ENCODE assay signal across 26 mouse cellular contexts in the genomic region with DNA sequence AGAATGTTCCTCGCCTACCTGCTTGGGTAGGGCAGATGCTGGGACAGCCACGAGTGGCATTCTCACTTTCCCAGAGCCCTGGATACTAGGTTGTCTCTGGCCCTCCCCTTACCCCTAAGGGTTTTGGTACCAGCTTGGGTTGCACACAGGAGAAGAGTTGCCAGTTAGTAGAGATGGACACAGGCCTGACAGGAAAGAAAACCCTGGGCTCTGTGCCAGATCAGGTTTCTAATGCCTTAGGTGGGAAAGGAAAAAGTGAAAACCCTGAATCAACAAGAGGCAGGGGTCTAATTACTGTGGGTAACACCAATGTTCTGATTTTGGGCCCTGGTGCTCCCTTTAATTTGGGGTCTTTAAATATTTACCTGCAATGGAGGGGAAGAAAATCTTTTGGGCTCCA.
DNase-seq lines count a peak whose midpoint lies in the region; ATAC-seq and TF ChIP-seq lines count a peak whose summit lies in the region.
"Had no signal": no experiment of that assay in that cellular context is flagged by ENCODE, and none has a peak within 500 bp of the region (broad histone marks: within the 10 kb centered on the region; RNA-seq: fewer than 3 reads in every experiment).

No protein-coding gene starts in this region.

- peak; percentile 49 for ATAC-seq in forebrain, embryonic 11.5 days (replicated peaks; ENCODE audit: low FRiP score)
- ATAC-seq in forebrain, postnatal 0 days: no peak
- no peak for ATAC-seq in hindbrain, embryonic 15.5 days (ENCODE audit: low FRiP score, low read depth)
- no peak for ATAC-seq in hindbrain, embryonic 16.5 days
- ATAC-seq in neural tube, embryonic 15.5 days (ENCODE audit: low FRiP score): no peak
- ATAC-seq: CD4-positive, CD25-positive, alpha-beta regulatory T cell, adult 4 months; inflammation-experienced regulatory T-cells, adult 6 months had no signal

- H3K36me3 ChIP-seq in forebrain, embryonic 11.5 days (ENCODE audit: control insufficient read depth, insufficient read depth, low read length): no peaks in the 10 kb centered on the region
- H3K36me3 ChIP-seq in forebrain, postnatal 0 days (ENCODE audit: insufficient read depth): no peaks in the 10 kb centered on the region
- no peaks in the 10 kb centered on the region for H3K36me3 ChIP-seq in hindbrain, embryonic 15.5 days
- no peaks in the 10 kb centered on the region for H3K36me3 ChIP-seq in hindbrain, embryonic 16.5 days (ENCODE audit: control insufficient read depth, insufficient read depth, low read length)
- H3K36me3 ChIP-seq in neural tube, embryonic 15.5 days: no peaks in the 10 kb centered on the region
- H3K36me3 ChIP-seq: embryonic facial prominence, embryonic 12.5 days; heart, embryonic 13.5 days; limb, embryonic 13.5 days; lung, embryonic 15.5 days had no signal

- DNase-seq in forebrain, embryonic 11.5 days (ENCODE audit: low spot score): no peak
- no peak for DNase-seq in forebrain, postnatal 0 days
- DNase-seq in neural tube, embryonic 10.5 days (ENCODE audit: extremely low spot score, low spot score): no peak
- DNase-seq in layer of hippocampus, postnatal 10 days (ENCODE audit: low spot score in 2 of 2): no peak
- DNase-seq: adrenal gland, postnatal 14 days; cerebellum, adult 11-12 months; cerebellum, adult 9-11 months; gastrocnemius, postnatal 10 days; heart, postnatal 10 days; kidney, adult 11 months; kidney, postnatal 14 days; layer of hippocampus, adult 9-11 months; lung, postnatal 36 days; spleen, adult 18-20 months; thymus, postnatal 14 days had no signal

- H3K4me3 ChIP-seq in forebrain, embryonic 11.5 days (ENCODE audit: low read depth, low read length): no peak overlapping the region
- H3K4me3 ChIP-seq in forebrain, postnatal 0 days (ENCODE audit: low read depth, low read length): no peak overlapping the region
- no peak overlapping the region for H3K4me3 ChIP-seq in hindbrain, embryonic 15.5 days
- H3K4me3 ChIP-seq in hindbrain, embryonic 16.5 days (ENCODE audit: low read length): no peak overlapping the region
- H3K4me3 ChIP-seq in neural tube, embryonic 15.5 days (replicated peaks): no peak overlapping the region
- H3K4me3 ChIP-seq: embryonic facial prominence, embryonic 12.5 days; heart, embryonic 13.5 days; left cerebral cortex, adult 2 months; limb, embryonic 13.5 days; lung, embryonic 15.5 days had no signal

- no peaks in the 10 kb centered on the region for H3K4me1 ChIP-seq in forebrain, embryonic 11.5 days (replicated peaks; ENCODE audit: control insufficient read depth, insufficient read depth, low read length)
- peaks cover 3% of the 10 kb centered on the region; the same call in 1 of the 2 replicates for H3K4me1 ChIP-seq in forebrain, postnatal 0 days (ENCODE audit: insufficient read depth)
- H3K4me1 ChIP-seq in hindbrain, embryonic 15.5 days (replicated peaks): peaks cover 46% of the 10 kb centered on the region
- peaks cover 24% of the 10 kb centered on the region for H3K4me1 ChIP-seq in hindbrain, embryonic 16.5 days (ENCODE audit: control insufficient read depth, insufficient read depth, low read depth, low read length)
- peaks cover 39% of the 10 kb centered on the region for H3K4me1 ChIP-seq in neural tube, embryonic 15.5 days
- H3K4me1 ChIP-seq: embryonic facial prominence, embryonic 12.5 days; limb, embryonic 13.5 days; lung, embryonic 15.5 days had no signal

- 56% methylated on average over 2 of the region's 2 CpGs for WGBS in forebrain, embryonic 11.5 days
- WGBS in forebrain, postnatal 0 days: 26% methylated on average over 2 of the region's 2 CpGs
- WGBS in hindbrain, embryonic 15.5 days: 70% methylated on average over 2 of the region's 2 CpGs
- 41% methylated on average over 2 of the region's 2 CpGs for WGBS in hindbrain, embryonic 16.5 days
- WGBS in neural tube, embryonic 15.5 days: 51% methylated on average over 2 of the region's 2 CpGs

- TF ChIP-seq CTCF in forebrain, postnatal 0 days (IDR thresholded peaks at IDR 0.05; ENCODE audit: low read depth): no peak

- no peak overlapping the region for H3K9ac ChIP-seq in forebrain, embryonic 11.5 days (ENCODE audit: low read length)
- H3K9ac ChIP-seq in forebrain, postnatal 0 days: no peak overlapping the region
- no peak overlapping the region for H3K9ac ChIP-seq in hindbrain, embryonic 15.5 days
- H3K9ac ChIP-seq in hindbrain, embryonic 16.5 days (ENCODE audit: low read depth, low read length): no peak overlapping the region
- no peak overlapping the region for H3K9ac ChIP-seq in neural tube, embryonic 15.5 days (replicated peaks)
- H3K9ac ChIP-seq: embryonic facial prominence, embryonic 12.5 days; heart, embryonic 13.5 days; limb, embryonic 13.5 days; lung, embryonic 15.5 days had no signal

- H3K27ac ChIP-seq in forebrain, embryonic 11.5 days (ENCODE audit: low read depth, low read length): no peak overlapping the region
- H3K27ac ChIP-seq in forebrain, postnatal 0 days (ENCODE audit: low read depth, low read length): no peak overlapping the region
- H3K27ac ChIP-seq in hindbrain, embryonic 15.5 days (replicated peaks): peak overlapping the region; percentile 66; the same call in 1 of the 2 replicates
- no peak overlapping the region for H3K27ac ChIP-seq in hindbrain, embryonic 16.5 days (ENCODE audit: low read depth, low read length)
- H3K27ac ChIP-seq in neural tube, embryonic 15.5 days (replicated peaks): 0 out of 2 replicates have a peak overlapping the region, but pooled peaks have one; percentile 45
- H3K27ac ChIP-seq: embryonic facial prominence, embryonic 12.5 days; heart, embryonic 13.5 days; left cerebral cortex, adult 2 months; limb, embryonic 13.5 days; lung, embryonic 15.5 days had no signal

- H3K27me3 ChIP-seq in forebrain, embryonic 11.5 days (ENCODE audit: control insufficient read depth, insufficient read depth, low read length): no peaks in the 10 kb centered on the region
- H3K27me3 ChIP-seq in forebrain, postnatal 0 days (ENCODE audit: insufficient read depth, low read length): no peaks in the 10 kb centered on the region
- no peaks in the 10 kb centered on the region for H3K27me3 ChIP-seq in hindbrain, embryonic 15.5 days
- no peaks in the 10 kb centered on the region for H3K27me3 ChIP-seq in hindbrain, embryonic 16.5 days (replicated peaks; ENCODE audit: control insufficient read depth, insufficient read depth, low read length)
- no peaks in the 10 kb centered on the region for H3K27me3 ChIP-seq in neural tube, embryonic 15.5 days (replicated peaks)
- H3K27me3 ChIP-seq: embryonic facial prominence, embryonic 12.5 days; heart, embryonic 13.5 days; limb, embryonic 13.5 days; lung, embryonic 15.5 days had no signal

- no peak overlapping the region for H3K4me2 ChIP-seq in forebrain, embryonic 11.5 days (ENCODE audit: low read depth, low read length, severe bottlenecking)
- H3K4me2 ChIP-seq in forebrain, postnatal 0 days (ENCODE audit: low read depth): no peak overlapping the region
- no peak overlapping the region for H3K4me2 ChIP-seq in hindbrain, embryonic 15.5 days
- H3K4me2 ChIP-seq in hindbrain, embryonic 16.5 days (ENCODE audit: low read length): no peak overlapping the region
- H3K4me2 ChIP-seq in neural tube, embryonic 15.5 days: no peak overlapping the region
- H3K4me2 ChIP-seq: embryonic facial prominence, embryonic 12.5 days; heart, embryonic 13.5 days; limb, embryonic 13.5 days; liver, embryonic 11.5 days; lung, embryonic 15.5 days had no signal

- no peaks in the 10 kb centered on the region for H3K9me3 ChIP-seq in forebrain, embryonic 11.5 days (ENCODE audit: control insufficient read depth, low read length)
- no peaks in the 10 kb centered on the region for H3K9me3 ChIP-seq in forebrain, postnatal 0 days (ENCODE audit: low read length)
- H3K9me3 ChIP-seq in hindbrain, embryonic 15.5 days: no peaks in the 10 kb centered on the region
- no peaks in the 10 kb centered on the region for H3K9me3 ChIP-seq in hindbrain, embryonic 16.5 days (ENCODE audit: control insufficient read depth, low read length)
- H3K9me3 ChIP-seq in neural tube, embryonic 15.5 days (replicated peaks): no peaks in the 10 kb centered on the region
- H3K9me3 ChIP-seq: embryonic facial prominence, embryonic 12.5 days; heart, embryonic 13.5 days; limb, embryonic 13.5 days; lung, embryonic 15.5 days had no signal

Comparison
In these comparisons a context has a peak if more than half of its experiments do, and no peak if none do; other contexts are left out.
1. H3K27ac ChIP-seq: peak in hindbrain, embryonic 15.5 days (single experiment) and neural tube, embryonic 15.5 days (single experiment); none in forebrain, embryonic 11.5 days (single experiment), forebrain, postnatal 0 days (single experiment) and hindbrain, embryonic 16.5 days (single experiment).